Mouse (Mus musculus) adrenal gland, adult 18-20 months (tissue): Measurements from ENCODE around the gene Psma7. TPM values are rescaled to one million over a fixed set of nuclear protein-coding genes. Genes with fewer than 3 reads are reported as not detected.
A peak's percentile ranks its signal among the peaks of the same experiment; 100 is the strongest.

Source experiments
- DNase-seq, 2 experiments: peaks; one replicate each; pipeline ENCODE4 v3.0.0; 2021 to 2022; ENCODE audit warnings: low spot score in 2 of 2
- total RNA-seq, 2 experiments: library from RNA; stranded (reverse); gene quantifications; 1 replicate in 1 of 2; 2 replicates in 1 of 2; pipeline ENCODE4 v1.2.3; 2021

Psma7 gene
- total RNA-seq, 2 experiments from 2014 or later: 207 to 235 TPM

DNA sequence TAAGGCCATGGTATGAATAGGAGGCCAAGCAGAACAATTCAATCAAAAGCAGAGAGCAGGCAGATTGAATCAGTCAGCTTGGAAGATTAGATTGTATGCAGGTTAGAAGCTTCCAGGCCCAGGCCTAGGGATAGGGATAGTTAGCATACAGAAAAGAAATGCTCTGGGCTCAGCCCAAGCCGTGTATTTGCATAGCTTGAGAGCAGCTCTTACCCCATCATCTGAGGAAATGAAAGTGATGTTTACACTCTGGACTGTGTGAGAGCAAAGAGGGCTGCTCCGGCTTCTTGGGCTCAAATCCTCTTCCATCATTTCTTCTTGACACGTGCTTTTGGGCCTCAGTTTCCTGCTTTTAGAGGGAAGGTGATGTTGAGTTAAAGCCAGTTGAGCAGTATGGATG, 5.3 kb upstream of the Psma7 start:
- no peak for DNase-seq

DNA sequence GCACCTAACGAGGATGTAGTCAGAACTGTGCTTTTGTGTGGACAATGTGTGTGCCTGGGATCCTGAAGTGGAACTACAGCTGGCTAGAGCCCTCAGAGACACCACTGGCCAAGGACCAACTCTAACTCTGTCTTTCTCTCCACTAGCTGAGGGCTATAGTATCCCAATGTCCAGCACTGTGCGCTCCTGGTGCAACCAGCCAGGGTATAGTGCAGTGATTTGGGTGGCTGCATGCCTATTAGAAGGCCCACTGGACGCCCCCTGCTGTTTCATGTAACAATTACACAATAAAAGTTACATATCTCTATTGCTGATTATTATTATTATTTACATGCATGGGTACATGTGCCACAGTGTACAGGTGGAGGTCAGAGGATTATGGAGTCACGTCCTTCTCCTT, 3.0 kb upstream of the Psma7 start:
- DNase-seq: peak in 1 of 2 experiments; percentile 25

DNA sequence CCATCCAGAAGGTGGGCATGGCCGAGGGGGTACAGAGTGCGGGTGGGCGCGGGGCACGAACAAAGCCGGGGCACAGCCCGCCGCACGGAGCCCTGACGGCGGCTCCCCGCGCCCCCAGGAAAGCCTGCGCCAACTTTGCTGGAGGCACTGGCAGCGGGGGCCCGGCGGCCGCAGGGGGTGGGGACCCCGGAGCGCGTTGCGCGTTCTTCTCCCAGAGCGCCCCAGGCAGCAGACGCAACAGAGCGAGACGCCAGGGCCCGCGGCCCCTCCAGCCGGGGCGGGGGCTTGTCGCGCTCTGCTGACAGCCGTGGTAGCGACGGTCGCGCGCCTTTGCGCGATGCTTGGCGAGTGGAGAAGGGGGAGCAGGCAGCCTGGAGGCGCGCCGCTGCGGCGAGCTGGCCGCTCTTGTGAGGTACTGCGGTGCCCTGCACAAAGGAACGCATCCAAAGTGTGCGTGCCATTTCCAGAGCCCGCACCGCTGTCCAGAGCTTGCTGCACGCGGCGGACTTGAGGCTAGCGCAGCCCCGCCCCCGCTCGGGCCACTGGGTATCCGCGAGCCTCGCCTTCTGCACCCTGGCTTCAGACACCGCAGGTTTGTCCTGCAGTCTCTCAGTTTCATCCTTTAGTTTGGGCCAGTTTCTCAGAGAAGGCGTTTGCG, 754 bp upstream of the Psma7 start:
- peak; percentile 45 to 55 for DNase-seq

DNA sequence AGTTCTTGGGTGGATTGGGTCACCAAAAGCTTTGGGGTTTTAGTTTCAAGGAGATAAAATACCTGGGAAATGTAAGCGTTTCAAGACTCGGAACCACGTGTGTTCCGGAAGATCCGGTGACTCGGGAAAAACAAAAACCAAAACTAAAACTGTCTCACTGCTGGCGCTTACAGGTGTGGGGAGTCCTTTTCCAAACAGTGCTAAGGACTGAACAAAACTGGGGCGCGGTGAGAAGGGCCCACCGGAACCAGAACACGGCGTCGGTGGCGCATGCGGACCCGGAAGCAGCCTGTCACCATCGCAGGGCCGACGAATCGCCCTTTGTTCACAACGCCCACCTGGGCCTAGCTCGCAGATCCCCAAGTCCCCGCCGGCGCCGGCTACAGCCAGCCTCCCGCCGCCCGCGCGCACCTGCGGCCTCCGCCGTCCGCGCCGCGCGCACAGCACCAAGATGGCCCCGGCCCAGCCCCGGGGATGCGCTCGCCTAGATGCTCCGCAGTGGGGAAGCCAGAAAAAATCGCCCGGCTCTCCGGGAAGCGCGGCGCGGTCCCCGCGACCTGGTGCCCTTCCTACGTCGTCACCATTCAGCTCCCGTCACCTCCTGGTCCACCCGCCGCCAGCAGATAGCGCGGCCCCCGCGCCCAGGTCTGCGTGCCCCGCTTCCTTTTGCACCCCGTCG, 517 bp downstream of the Psma7 start:
- DNase-seq: peak; percentile 42 to 49

DNA sequence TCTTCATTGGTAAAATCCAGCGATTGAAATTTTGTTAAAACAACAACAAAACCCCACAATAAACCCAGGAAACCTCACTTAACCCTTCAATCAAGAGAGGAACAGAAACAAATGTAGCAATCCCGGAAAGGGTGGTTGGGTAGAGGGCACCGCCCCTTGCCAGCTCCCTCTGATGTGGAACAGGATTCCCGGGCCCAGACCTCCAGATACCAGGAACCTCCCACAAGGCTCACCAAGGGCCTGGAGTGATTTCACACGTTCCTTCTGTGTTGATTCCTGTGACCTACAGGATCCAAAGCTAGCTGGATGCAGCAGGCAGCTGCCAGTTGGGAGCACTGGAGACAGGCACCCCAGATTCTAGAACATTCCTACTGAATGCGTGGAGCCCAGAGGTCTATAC, 1.8 kb downstream of the Psma7 start:
- no peak for DNase-seq

DNA sequence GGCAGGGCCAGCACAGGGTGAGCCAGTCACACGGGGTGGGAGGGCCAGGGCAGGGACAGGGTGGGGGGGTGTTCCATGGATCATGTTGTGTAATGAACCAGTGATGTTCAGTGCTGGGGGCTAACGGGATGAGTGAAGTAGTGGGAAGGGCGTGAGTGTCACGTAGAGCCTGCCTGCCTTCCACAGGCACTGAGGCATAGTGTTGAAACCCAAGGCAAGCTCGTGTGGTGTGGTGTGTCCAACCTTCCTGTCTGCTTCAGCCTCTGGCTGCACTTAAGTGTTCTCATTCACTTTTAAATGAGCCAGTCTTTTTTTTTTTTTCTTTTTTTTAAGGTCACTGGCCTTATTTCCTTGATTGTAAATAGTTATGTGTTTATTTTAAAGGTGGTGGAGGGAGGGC, 7.5 kb downstream of the Psma7 start:
- DNase-seq: no peak

DNA sequence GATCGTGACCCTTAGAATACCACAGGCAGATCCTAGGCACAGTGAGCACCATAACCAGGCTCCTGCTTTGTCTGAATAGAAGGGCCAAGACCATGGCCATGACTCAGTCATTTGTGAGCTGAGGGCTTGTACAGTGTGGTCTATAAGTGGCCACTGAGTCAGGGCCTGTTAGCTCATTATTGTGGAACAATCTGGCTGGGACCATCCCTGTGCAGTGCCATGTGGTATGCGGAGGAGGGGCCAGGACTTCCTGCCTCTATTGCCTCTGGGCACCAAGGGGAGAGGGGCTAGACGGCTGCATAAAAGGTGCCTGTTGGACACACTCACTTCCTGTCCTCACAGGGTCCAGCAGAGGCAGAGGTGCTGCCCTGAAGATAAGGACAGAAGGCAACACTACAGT, 8.3 kb downstream of the Psma7 start:
- no peak for DNase-seq

DNA sequence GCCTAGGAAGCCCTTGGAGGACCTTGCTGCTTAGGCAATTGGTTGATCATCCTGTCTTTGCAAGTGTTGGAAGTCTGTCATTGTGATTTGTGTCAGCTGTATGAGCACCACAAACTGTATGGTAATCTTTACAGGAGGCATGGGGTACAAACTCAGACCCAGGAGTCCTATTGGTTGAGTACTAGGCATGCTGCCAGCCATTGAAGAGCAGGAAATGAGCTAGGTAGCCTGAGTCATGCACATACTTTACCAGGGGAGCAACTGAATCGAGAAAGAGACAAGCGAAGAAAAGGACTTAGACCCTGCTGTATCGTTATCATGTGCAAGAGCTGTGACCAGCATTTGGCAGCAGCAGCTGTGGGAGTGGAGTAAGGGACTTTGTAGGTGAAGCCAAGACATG, 9.3 kb downstream of the Psma7 start:
- DNase-seq: no peak

DNA sequence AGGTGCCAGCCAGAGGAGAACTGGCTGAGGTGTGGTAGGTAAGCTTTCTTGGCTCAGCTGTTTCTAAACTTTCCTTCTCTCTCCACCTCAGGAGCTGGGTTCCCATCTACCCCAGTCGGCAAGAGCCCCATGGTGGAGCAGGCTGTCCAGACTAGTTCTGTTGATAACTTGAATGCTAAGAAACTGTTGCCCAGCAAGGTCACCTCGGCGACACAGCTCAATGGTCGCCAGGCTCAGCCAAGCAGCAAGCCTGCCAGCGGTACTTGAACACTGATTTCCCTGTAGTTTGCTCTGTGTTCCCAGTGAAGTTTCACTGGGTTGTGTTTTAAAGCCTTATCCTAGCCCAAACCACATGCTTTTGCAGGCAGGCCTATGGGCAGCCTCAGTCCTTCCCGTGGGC, 11.0 kb downstream of the Psma7 start:
- DNase-seq: no peak

DNA sequence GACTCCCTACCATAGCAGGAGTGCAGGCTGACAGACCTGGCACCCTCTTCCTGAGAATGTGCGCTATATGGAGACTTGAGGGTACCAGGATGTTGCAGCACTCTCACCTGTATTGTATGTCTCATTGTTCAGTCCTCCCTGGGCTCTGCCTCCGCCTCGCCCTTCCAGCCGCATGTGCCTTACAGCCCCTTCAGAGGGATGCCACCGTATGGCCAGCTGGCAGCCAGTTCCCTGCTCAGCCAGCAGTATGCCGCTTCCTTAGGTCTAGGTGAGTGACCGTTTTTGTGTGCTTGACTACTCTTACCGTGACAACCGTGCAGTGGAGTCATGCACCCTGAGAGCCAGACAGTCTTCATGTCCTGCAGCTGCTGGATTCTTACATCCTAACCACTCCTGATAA, 14.5 kb downstream of the Psma7 start:
- no peak for DNase-seq

DNA sequence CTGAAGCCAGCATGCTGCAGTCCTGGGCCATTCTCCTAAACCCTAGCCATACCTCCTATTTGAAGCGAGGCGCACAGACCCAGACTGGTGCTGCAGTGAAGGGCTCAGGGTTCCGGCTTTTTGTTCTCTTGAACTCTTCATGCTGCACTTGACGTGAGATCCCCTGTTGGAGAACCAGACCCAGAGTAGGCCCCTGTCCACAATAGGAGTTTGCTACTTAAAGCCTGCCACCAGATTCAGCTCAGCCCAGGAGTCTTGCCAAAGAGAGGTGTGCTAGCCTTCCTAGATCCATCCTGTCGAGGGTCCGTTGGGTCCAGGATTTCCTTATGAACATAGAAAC, 16.4 kb downstream of the Psma7 start:
- no peak for DNase-seq

DNA sequence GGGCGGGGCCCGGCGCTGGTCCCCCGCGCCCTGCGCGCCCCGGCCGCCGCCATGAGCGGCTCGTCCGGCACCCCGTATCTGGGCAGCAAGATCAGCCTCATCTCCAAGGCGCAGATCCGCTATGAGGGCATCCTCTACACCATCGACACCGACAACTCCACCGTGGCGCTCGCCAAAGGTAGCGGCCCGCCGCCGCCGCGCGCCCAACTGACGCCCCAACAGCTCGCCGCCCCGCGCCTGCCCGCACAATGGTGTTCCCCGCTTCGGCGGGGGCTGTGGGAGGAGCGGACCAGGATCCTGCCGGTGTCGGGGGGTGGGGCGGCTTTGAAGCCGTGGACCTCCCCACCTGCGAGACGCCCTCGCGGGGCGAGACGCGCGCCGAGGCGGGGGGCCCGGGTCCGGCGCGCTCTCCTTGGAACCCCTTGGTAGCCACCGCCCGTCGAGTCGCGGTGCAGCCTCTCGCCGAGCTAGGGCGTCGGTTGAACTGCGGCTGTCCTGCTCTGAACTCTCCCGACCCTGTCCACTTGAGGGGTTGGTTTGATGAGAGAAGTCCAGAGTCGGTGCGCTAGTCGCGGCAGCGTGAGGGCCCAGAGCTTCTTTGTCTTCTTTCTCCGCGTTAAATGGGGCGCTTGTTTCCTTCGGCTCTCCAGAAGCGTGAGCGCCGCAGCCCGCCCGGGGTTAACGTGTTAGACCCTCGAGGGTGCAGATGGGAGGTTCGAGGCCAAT, 16.9 kb downstream of the Psma7 start:
- DNase-seq: peak in 1 of 2 experiments; percentile 61

DNA sequence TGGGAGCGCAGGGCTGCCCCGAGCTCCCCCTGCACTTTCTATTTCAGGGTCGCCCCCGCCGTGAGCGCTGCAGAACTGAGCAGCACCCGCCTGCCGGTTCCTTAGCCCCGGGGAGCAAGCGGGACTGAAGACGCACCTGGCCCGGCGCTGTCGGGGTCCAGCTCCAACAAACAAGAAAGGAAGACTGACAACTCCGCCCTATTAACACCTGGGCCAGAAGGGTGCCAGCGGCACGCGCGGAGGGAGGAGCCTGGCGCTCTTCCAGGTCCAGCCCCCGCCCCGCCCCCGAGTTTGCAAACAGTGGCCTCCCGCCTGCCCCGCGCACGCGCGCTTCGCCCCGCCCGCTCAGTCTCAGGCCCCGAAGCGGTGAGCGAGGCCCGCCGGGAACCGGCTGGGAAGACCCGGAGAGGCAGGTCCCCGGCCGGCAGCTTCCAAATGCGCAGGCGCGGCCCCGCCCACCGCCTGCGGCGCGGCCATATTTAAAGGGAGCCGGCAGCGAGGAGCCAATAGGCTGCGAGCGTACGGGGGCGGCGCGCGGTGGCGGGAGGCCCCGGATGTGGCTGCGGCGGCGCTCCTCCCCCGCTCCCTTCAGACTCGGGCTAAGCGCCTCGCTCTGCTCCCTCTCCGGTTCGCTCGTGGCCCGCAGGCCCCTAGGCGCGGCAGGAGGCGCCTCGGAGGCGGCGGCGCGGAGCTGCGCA, 17.7 kb downstream of the Psma7 start, which contains the start of gene Lsm14b:
Lsm14b (plus strand) TSS at position 587 of the 698 bp plus-strand sequence.
- peak; percentile 98 to 99 for DNase-seq

DNA sequence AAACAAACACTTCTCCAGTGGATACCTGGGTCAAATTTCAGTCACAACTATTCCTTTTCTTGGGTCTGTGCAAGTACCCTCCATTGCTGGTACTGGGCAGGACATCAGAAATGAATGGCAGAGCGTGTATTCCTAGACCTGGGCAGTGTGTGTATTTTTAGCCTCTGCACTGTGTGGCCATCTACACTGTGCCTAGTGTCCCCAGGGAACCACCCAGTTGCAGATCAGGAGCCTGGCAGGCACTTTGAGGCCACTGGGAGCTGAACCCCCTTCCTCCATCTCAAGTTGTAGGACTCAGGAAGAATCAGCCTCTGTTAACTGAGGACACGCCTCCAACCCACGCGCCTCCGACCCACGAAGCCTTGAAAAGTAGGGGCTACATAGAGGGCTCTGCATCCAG, 19.5 kb downstream of the Psma7 start:
- no peak for DNase-seq

DNA sequence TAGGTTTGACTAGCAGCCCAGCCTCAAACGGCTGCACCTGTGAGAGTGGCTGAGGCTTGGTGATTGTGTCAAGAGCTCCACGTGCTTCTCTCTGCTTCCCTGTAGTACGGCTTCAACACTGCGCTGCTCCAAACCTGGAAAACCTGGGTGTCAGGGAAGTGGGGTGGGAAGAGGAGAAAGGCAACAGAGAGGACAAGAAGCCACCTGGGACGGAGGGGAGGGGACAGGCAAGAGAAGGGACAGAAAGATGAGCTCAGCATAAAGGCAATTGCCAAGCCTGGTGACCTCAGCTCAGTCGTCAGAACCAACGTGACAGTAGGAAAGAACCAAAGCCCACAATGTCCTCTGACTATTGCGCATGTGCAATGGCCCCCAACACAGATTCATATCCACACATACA, 21.3 kb downstream of the Psma7 start:
- DNase-seq: no peak

DNA sequence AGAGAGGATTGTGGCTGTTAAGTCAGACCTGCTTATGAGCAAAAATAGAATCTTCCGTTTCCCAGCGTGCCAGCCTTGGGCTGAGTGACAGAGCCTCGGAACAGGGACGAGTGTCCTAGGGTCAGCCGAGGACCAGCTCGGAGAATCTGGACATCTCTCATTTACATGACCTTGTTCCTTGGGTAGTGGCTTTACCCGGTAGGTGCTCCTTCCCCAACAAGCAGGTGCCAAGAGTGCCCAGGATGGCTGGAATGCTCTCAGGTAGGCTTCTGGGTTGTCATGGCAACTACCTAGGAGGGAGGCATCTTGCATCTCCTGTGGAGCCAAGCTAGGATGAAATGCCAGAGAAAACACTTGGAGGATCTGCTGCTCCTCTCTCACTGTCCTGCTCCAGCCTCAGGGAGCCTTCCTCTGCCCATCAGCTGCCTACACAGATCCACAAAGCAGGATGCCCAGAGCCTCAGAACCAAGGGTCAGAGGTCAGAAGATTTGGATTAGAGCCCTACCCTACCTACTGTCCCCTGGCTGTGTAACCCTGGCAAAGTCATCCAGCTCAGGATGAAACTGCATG, 22.1 kb downstream of the Psma7 start:
- no peak for DNase-seq

DNA sequence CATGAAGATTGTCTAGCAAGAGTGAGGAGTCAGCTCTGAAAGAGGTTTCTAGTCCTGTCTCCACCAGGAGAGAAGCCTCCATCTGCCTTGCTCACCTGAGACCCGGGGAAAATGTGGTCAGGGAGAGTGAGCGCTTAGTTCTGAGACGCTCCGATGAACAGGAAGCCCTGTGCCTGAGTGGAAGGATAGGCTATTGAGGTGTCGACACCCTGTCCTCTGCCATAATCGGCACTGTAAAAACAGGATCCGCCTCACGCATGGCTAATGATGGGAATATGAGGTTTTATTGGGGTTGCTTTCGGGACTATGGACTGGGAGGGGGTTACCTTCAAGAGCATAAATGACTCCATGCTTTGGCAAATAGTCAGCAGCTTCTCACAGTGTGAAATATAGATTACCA, 23.7 kb downstream of the Psma7 start:
- no peak for DNase-seq

DNA sequence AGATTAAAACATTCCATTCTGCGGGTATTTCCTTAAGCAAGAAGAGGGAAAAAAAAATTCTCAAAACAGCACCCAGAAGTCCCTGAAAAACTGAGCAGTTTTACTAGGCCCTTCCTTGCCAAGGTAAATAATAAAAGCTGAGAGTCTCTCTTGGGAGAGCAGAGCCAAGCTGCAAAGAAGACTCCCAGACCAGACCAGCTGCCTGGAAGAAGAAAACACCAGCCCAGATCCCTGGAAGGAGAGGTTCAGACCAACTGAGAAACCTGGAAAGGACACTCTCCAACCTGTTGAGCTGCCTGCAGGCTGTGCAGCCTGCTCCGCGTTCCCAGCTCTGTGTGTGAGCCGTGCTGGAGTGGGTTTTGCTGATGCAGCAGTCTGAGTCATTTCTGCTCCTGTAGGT, 24.6 kb downstream of the Psma7 start:
- no peak for DNase-seq

DNA sequence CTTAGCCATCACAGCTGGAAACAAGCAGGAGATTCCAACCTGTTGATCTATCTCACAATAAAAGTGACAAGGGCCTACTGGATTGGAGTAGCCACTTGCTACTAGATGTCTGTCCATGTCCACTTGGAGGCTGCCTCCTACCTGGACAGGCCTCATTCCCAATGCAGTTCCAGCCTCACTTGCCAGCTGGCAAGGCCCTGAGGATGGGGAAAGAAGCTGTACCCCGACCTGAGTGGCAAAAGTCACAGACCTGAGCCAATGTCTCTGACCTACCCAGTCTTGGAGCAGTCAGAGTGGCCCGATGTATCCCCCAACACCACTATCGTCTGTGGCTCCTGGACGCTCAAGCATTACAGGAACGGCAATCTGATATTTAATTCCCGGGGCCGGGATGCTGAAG, 28.5 kb downstream of the Psma7 start:
- DNase-seq: no peak

DNA sequence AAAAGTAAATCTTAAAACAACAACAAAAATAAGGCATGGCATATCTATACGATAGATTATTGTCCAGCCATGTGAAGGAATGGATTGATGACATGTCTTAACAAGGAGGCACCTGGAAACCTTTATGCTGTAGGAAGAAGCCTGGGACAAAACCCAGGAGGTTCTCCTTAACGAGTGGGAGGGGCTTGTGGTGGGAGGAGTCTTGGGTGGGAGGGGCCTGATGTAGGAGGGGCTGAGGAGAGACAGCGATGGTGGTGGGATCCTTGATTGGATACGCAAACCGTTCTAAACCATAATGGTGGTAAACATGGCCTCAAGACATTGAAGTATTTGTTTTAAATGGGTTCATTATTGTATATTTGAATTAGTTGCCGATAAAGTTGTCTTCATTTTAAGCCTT, 30.9 kb downstream of the Psma7 start:
- DNase-seq: no peak

DNA sequence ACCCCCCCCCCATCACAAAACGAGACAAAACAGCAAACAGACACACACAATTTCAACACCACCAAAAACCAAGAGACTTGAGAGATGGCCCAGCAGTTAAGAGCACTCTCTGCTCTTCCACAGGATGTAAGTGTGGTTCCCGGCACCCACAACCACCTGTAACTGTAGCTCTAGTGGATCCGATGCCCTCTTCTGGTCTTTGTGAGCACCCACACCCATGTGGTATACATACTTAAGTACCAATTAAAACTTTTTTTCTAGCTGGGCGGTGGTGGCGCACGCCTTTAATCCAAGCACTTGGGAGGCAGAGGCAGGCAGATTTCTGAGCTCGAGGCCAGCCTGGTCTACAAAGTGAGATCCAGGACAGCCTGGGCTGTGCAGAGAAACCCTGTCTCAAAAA, 31.5 kb downstream of the Psma7 start:
- DNase-seq: no peak
